Mouse (Mus musculus): ENCODE data around the gene 2210016L21Rik. TPM values are rescaled to one million over a fixed set of nuclear protein-coding genes. Genes with fewer than 3 reads are reported as not detected.

Gene 2210016L21Rik
- polyA plus RNA-seq, 1 experiment from 2014 or later, result 41.4 TPM

- no peaks in the 10 kb centered on the region for H3K9me3 ChIP-seq (ENCODE audit: low read length)
- H3K4me3 ChIP-seq (ENCODE audit: low read depth, low read length), result no peak overlapping the region
- no peak for ATAC-seq
- no peak overlapping the region for H3K9ac ChIP-seq (replicated peaks; ENCODE audit: low read depth)
- DNase-seq (ENCODE audit: low spot score), result no peak
- H3K4me1 ChIP-seq (ENCODE audit: insufficient read depth, low read depth, low read length), result no peaks in the 10 kb centered on the region
- WGBS, result 88% methylated on average over 9 of the region's 9 CpGs
- no peaks in the 10 kb centered on the region for H3K27me3 ChIP-seq (replicated peaks; ENCODE audit: insufficient read depth, low read length)
- H3K4me2 ChIP-seq (replicated peaks; ENCODE audit: low read depth, low read length), result no peak overlapping the region
- H3K27ac ChIP-seq (ENCODE audit: low read length), result no peak overlapping the region
- peaks cover 15% of the 10 kb centered on the region; the same call in 1 of the 2 replicates for H3K36me3 ChIP-seq (ENCODE audit: insufficient read depth, low read length)
- TF ChIP-seq CTCF (IDR thresholded peaks at IDR 0.05), result no peak
- no peak for TF ChIP-seq EP300 (IDR thresholded peaks at IDR 0.05)
Observed at GRCm38 (mm10) chr5:114949812-114950211, 7.9 kb downstream of the 2210016L21Rik start.

GRCm38 (mm10) chr5:114950669-114951068 lies 8.7 kb downstream of the 2210016L21Rik start:
- DNase-seq (ENCODE audit: low spot score) (no peak), ATAC-seq (no peak)
- peaks cover 15% of the 10 kb centered on the region; the same call in 1 of the 2 replicates for H3K36me3 ChIP-seq (ENCODE audit: insufficient read depth, low read length)
- WGBS, result 73% methylated on average over 12 of the region's 12 CpGs
- no peaks in the 10 kb centered on the region for H3K4me1 ChIP-seq (ENCODE audit: insufficient read depth, low read depth, low read length)
- no peaks in the 10 kb centered on the region for H3K27me3 ChIP-seq (replicated peaks; ENCODE audit: insufficient read depth, low read length)
- TF ChIP-seq CTCF (IDR thresholded peaks at IDR 0.05) (no peak), EP300 (IDR thresholded peaks at IDR 0.05) (no peak)
- H3K4me2 ChIP-seq (replicated peaks; ENCODE audit: low read depth, low read length), result no peak overlapping the region
- no peaks in the 10 kb centered on the region for H3K9me3 ChIP-seq (ENCODE audit: low read length)
- H3K9ac ChIP-seq (replicated peaks; ENCODE audit: low read depth), result no peak overlapping the region
- no peak overlapping the region for H3K4me3 ChIP-seq (ENCODE audit: low read depth, low read length)
- no peak overlapping the region for H3K27ac ChIP-seq (ENCODE audit: low read length)

DNA sequence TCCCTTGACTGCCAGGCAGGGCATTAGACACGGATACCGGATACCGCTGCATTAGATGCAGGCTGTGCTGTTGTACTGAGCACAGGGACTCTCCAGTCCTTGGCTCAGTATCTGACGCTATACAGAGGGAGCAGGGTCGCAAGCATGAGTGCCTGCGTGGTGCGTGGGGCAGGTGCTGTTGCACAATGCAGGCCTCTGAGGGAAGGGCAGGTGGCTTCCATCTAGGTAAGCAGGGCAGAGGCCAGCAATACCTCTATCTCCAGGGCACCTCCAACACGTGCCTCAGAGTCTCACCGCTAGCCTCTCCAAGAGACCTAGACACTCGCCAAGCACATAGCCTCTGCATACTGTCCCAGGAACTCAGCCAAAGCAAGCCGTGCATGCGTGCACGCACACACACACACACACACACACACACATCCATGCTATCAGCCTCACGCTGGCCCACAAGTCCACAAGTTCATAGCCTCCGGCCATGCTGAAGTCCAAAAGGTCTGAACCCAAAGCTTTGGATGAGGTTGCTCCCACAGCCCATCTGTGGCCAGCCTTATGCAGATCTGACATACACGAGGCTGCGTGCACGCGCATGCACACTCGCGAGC lies 9.4 kb downstream of the 2210016L21Rik start:
- no peak overlapping the region for H3K27ac ChIP-seq (ENCODE audit: low read length)
- DNase-seq (ENCODE audit: low spot score) (no peak), ATAC-seq (no peak)
- WGBS, result 81% methylated on average over 21 of the region's 21 CpGs
- no peak overlapping the region for H3K9ac ChIP-seq (replicated peaks; ENCODE audit: low read depth)
- H3K27me3 ChIP-seq (replicated peaks; ENCODE audit: insufficient read depth, low read length), result no peaks in the 10 kb centered on the region
- H3K4me2 ChIP-seq (replicated peaks; ENCODE audit: low read depth, low read length), result no peak overlapping the region
- no peak overlapping the region for H3K4me3 ChIP-seq (ENCODE audit: low read depth, low read length)
- TF ChIP-seq EP300 (IDR thresholded peaks at IDR 0.05) (no peak), CTCF (IDR thresholded peaks at IDR 0.05) (no peak)
- no peaks in the 10 kb centered on the region for H3K4me1 ChIP-seq (ENCODE audit: insufficient read depth, low read depth, low read length)
- no peaks in the 10 kb centered on the region for H3K9me3 ChIP-seq (ENCODE audit: low read length)
- peaks cover 8% of the 10 kb centered on the region; the same call in 1 of the 2 replicates for H3K36me3 ChIP-seq (ENCODE audit: insufficient read depth, low read length)

DNA sequence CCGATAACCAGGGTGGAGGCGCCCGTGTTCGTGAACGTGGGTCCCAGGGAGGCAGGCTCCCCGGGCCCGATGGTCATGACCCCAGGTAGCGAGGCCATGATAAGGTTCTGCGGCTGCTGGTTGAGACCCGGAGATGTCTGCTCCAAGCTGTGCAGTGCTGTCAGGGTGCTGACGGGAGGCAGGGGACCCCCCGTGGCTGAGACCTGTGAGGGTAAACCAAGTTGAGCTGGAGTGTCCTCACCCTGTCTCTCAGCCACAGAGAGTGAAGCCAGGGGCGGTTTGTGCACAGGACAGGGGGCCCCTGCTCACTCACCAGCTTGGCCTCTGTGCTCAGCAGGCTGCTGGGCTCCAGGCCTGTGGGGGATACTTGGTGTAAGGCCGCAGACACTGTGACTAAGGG lies 11.4 kb downstream of the 2210016L21Rik start:
- no peak overlapping the region for H3K4me2 ChIP-seq (replicated peaks; ENCODE audit: low read depth, low read length)
- no peak for ATAC-seq
- H3K27me3 ChIP-seq (replicated peaks; ENCODE audit: insufficient read depth, low read length), result no peaks in the 10 kb centered on the region
- no peak overlapping the region for H3K27ac ChIP-seq (ENCODE audit: low read length)
- 80% methylated on average over 14 of the region's 14 CpGs for WGBS
- H3K4me1 ChIP-seq (ENCODE audit: insufficient read depth, low read depth, low read length), result no peaks in the 10 kb centered on the region
- TF ChIP-seq CTCF (IDR thresholded peaks at IDR 0.05) (no peak), EP300 (IDR thresholded peaks at IDR 0.05) (no peak)
- H3K4me3 ChIP-seq (ENCODE audit: low read depth, low read length), result no peak overlapping the region
- H3K9ac ChIP-seq (replicated peaks; ENCODE audit: low read depth), result no peak overlapping the region
- H3K36me3 ChIP-seq (ENCODE audit: insufficient read depth, low read length), result no peaks in the 10 kb centered on the region
- no peaks in the 10 kb centered on the region for H3K9me3 ChIP-seq (ENCODE audit: low read length)
- DNase-seq (ENCODE audit: low spot score), result no peak

GRCm38 (mm10) chr5:114958069-114958468 lies 16.1 kb downstream of the 2210016L21Rik start:
- H3K9me3 ChIP-seq (ENCODE audit: low read length), result no peaks in the 10 kb centered on the region
- H3K36me3 ChIP-seq (ENCODE audit: insufficient read depth, low read length), result no peaks in the 10 kb centered on the region
- no peaks in the 10 kb centered on the region for H3K4me1 ChIP-seq (ENCODE audit: insufficient read depth, low read depth, low read length)
- ATAC-seq, result no peak
- no peak overlapping the region for H3K9ac ChIP-seq (replicated peaks; ENCODE audit: low read depth)
- no peaks in the 10 kb centered on the region for H3K27me3 ChIP-seq (replicated peaks; ENCODE audit: insufficient read depth, low read length)
- WGBS, result 68% methylated on average over 5 of the region's 5 CpGs
- no peak for DNase-seq (ENCODE audit: low spot score)
- H3K27ac ChIP-seq (ENCODE audit: low read length), result no peak overlapping the region
- H3K4me3 ChIP-seq (ENCODE audit: low read depth, low read length), result no peak overlapping the region
- TF ChIP-seq EP300 (IDR thresholded peaks at IDR 0.05), result no peak
- TF ChIP-seq CTCF (IDR thresholded peaks at IDR 0.05), result no peak
- H3K4me2 ChIP-seq (replicated peaks; ENCODE audit: low read depth, low read length), result no peak overlapping the region

- Histone ChIP-seq H3K27ac (ENCODE audit: low read length) (no peak overlapping the region), H3K9ac (replicated peaks; ENCODE audit: low read depth) (no peak overlapping the region), H3K27me3 (replicated peaks; ENCODE audit: insufficient read depth, low read length) (no peaks in the 10 kb centered on the region), H3K4me2 (replicated peaks; ENCODE audit: low read depth, low read length) (no peak overlapping the region), H3K9me3 (ENCODE audit: low read length) (no peaks in the 10 kb centered on the region), H3K4me1 (ENCODE audit: insufficient read depth, low read depth, low read length) (no peaks in the 10 kb centered on the region), H3K4me3 (ENCODE audit: low read depth, low read length) (no peak overlapping the region), H3K36me3 (ENCODE audit: insufficient read depth, low read length) (no peaks in the 10 kb centered on the region)
- TF ChIP-seq EP300 (IDR thresholded peaks at IDR 0.05), result no peak
- TF ChIP-seq CTCF (IDR thresholded peaks at IDR 0.05), result no peak
- ATAC-seq (no peak), DNase-seq (ENCODE audit: low spot score) (no peak)
- WGBS, result 27% methylated on average over 4 of the region's 4 CpGs
Observed at GRCm38 (mm10) chr5:114961590-114962360, 19.8 kb downstream of the 2210016L21Rik start.
